Mouse (Mus musculus) liver, embryonic 13.5 days (tissue): ENCODE results near the gene Ilf3. TPM values are rescaled to one million over a fixed set of nuclear protein-coding genes. Genes with fewer than 3 reads are reported as not detected.

Experiments
- ATAC-seq: fragments of 200-750 bp; cut with Nextera tagmentation; 2 replicates; pipeline ENCODE4 v1.8.0; 2017; ENCODE audit warnings: low read depth, mild to moderate bottlenecking, moderate number of reproducible peaks, moderate library complexity
- DNase-seq: peaks from one replicate; pipeline ENCODE4 v3.0.0; 2022
- H3K27ac ChIP-seq: fragments of 300-500 bp; sonication (generic); 2 replicates; pipeline ENCODE4 v1.5.1; 2015; ENCODE audit warnings: moderate library complexity, mild to moderate bottlenecking, inconsistent platforms
- H3K27me3 ChIP-seq: fragments of 300-500 bp; sonication (generic); 2 replicates; pipeline ENCODE4 v1.6.1; 2015; ENCODE audit warnings: mild to moderate bottlenecking, inconsistent platforms
- H3K36me3 ChIP-seq: fragments of 300-500 bp; sonication (generic); 2 replicates; pipeline ENCODE4 v1.6.1; 2015; ENCODE audit warnings: mild to moderate bottlenecking, inconsistent platforms
- H3K4me1 ChIP-seq: fragments of 300-500 bp; sonication (generic); replicated peaks from 2 replicates; pipeline ENCODE4 v1.6.1; 2015; ENCODE audit warnings: inconsistent platforms
- H3K4me2 ChIP-seq: fragments of 300-500 bp; sonication (generic); 2 replicates; pipeline ENCODE4 v1.6.1; 2015; ENCODE audit warnings: inconsistent platforms, mild to moderate bottlenecking, moderate library complexity
- H3K4me3 ChIP-seq: fragments of 300-500 bp; sonication (generic); replicated peaks from 2 replicates; pipeline ENCODE4 v1.5.1; 2015; ENCODE audit warnings: mild to moderate bottlenecking, inconsistent platforms
- H3K9ac ChIP-seq: fragments of 300-500 bp; sonication (generic); 2 replicates; pipeline ENCODE4 v1.6.1; 2015; ENCODE audit warnings: mild to moderate bottlenecking, inconsistent platforms
- H3K9me3 ChIP-seq: fragments of 300-500 bp; sonication (generic); replicated peaks from 2 replicates; pipeline ENCODE4 v1.6.1; 2016; ENCODE audit warnings: inconsistent platforms
- WGBS: fragments of 180-500 bp; shearing (Covaris S2); methylation state at CpG from one replicate; pipeline ENCODE4 v1.1.7; 2015; ENCODE audit not compliant: insufficient replicate concordance; 5-methylcytosine and 5-hydroxymethylcytosine counted together
- polyA plus RNA-seq: library from polyadenylated mRNA; unstranded; fragments of >200 nt; fragmentation: Nextera tagmentation; extraction: Ambion mirVana; gene quantifications from 2 replicates; pipeline ENCODE4 v1.2.1, GENCODE M21; 2015

The Ilf3 gene
- polyA plus RNA-seq, 1 experiment from 2014 or later: 50.9 TPM

GRCm38 (mm10) chr9:21454556-21454955 lies 86.9 kb downstream of the Ilf3 start:
- no peaks in the 10 kb centered on the region for H3K9me3 ChIP-seq
- no peak overlapping the region for H3K4me3 ChIP-seq
- H3K27ac ChIP-seq: no peak overlapping the region
- DNase-seq: no peak
- H3K4me2 ChIP-seq: no peak overlapping the region
- no peak for ATAC-seq
- H3K36me3 ChIP-seq: peaks cover 27% of the 10 kb centered on the region
- no peak overlapping the region for H3K9ac ChIP-seq
- WGBS: 68% methylated on average over 4 of the region's 4 CpGs
- no peaks in the 10 kb centered on the region for H3K27me3 ChIP-seq
- H3K4me1 ChIP-seq: peaks cover 71% of the 10 kb centered on the region

Other genes starting within 250 kb of the Ilf3 start
- 6.2 and 7.2 TPM in 2 replicates for gene Tyk2, start 236.6 kb upstream of the Ilf3 start, polyA plus RNA-seq
- gene Cdc37, start 217.9 kb upstream of the Ilf3 start, polyA plus RNA-seq: 170 and 200 TPM in 2 replicates
- gene Pde4a, start 202.2 kb upstream of the Ilf3 start, polyA plus RNA-seq: 2.0 and 2.1 TPM in 2 replicates
- gene Keap1, start 128.5 kb upstream of the Ilf3 start, polyA plus RNA-seq: 31.9 TPM in 2 replicates
- gene S1pr5, start 119.4 kb upstream of the Ilf3 start, polyA plus RNA-seq: 0.03 and 0.10 TPM in 2 replicates
- gene Atg4d, start 102.6 kb upstream of the Ilf3 start, polyA plus RNA-seq: 85.5 and 86.2 TPM in 2 replicates
- 9.9 and 10.3 TPM in 2 replicates for gene Kri1, start 79.9 kb upstream of the Ilf3 start, polyA plus RNA-seq
- 104 and 105 TPM in 2 replicates for gene Cdkn2d, start 76.5 kb upstream of the Ilf3 start, polyA plus RNA-seq
- 0.17 and 0.24 TPM in 2 replicates for gene Ap1m2, start 55.5 kb upstream of the Ilf3 start, polyA plus RNA-seq
- gene Slc44a2, start 47.2 kb upstream of the Ilf3 start, polyA plus RNA-seq: 17.3 and 19.1 TPM in 2 replicates
- gene Qtrt1, start 44.0 kb downstream of the Ilf3 start, polyA plus RNA-seq: 24.3 and 28.6 TPM in 2 replicates
- 51.8 and 56.8 TPM in 2 replicates for gene Dnm2, start 57.0 kb downstream of the Ilf3 start, polyA plus RNA-seq
- 36.9 and 38.5 TPM in 2 replicates for gene Tmed1, start 142.4 kb downstream of the Ilf3 start, polyA plus RNA-seq
- 3.5 and 4.1 TPM in 2 replicates for gene AB124611, start 158.3 kb downstream of the Ilf3 start, polyA plus RNA-seq
- 15.5 and 16.9 TPM in 2 replicates for gene Carm1, start 179.0 kb downstream of the Ilf3 start, polyA plus RNA-seq
- 17.7 and 21.5 TPM in 2 replicates for gene Timm29, start 224.9 kb downstream of the Ilf3 start, polyA plus RNA-seq
- 8.8 and 10.2 TPM in 2 replicates for gene Yipf2, start 225.0 kb downstream of the Ilf3 start, polyA plus RNA-seq
- 26.5 and 29.5 TPM in 2 replicates for gene Smarca4, start 248.3 kb downstream of the Ilf3 start, polyA plus RNA-seq